Mouse (Mus musculus) liver, embryonic 14.5 days (tissue): ENCODE measurements at regions not wholly inside any gene's neighbourhood (a gene's known extent, or its start where the extent isn't known, plus 50 kb on each side); places are given as distances from the start of the nearest gene placed in this dataset.

Experiments
- ATAC-seq: fragments of 200-750 bp; cut with Nextera tagmentation; 2 replicates; pipeline ENCODE4 v1.8.0; 2017; ENCODE audit warnings: moderate number of reproducible peaks, mild to moderate bottlenecking, moderate library complexity; ENCODE audit not compliant: insufficient read depth
- DNase-seq, 3 experiments: peaks; one replicate each; pipeline ENCODE4 v3.0.0-alpha.2; 2012 to 2013; ENCODE audit warnings: low read depth in 3 of 3, low spot score in 3 of 3
- H3K27ac ChIP-seq: fragments of 300-500 bp; sonication (generic); 2 replicates; pipeline ENCODE4 v1.5.1; 2014; ENCODE audit warnings: moderate library complexity, mild to moderate bottlenecking, control low read depth, inconsistent platforms
- H3K27me3 ChIP-seq: fragments of 300-500 bp; sonication (generic); 2 replicates; pipeline ENCODE4 v1.6.1; 2014; ENCODE audit warnings: mild to moderate bottlenecking, low read length, moderate library complexity; ENCODE audit not compliant: control insufficient read depth, insufficient read depth
- H3K36me3 ChIP-seq: fragments of 300-500 bp; sonication (generic); replicated peaks from 2 replicates; pipeline ENCODE4 v1.6.1; 2014; ENCODE audit warnings: low read depth; ENCODE audit not compliant: control insufficient read depth, insufficient read depth
- H3K4me1 ChIP-seq, 2 experiments: fragments of 200-500 bp in 1 of 2; fragments of 300-500 bp in 1 of 2; sonication (generic) in 1 of 2; replicated peaks; 2 replicates each; pipeline ENCODE4 v1.6.1; 2012 to 2014; ENCODE audit warnings: antibody characterized with exemption in 1 of 2, inconsistent platforms in 1 of 2, low read length in 1 of 2; ENCODE audit not compliant: control insufficient read depth in 2 of 2, insufficient read depth in 2 of 2
- H3K4me2 ChIP-seq: fragments of 300-500 bp; sonication (generic); 2 replicates; pipeline ENCODE4 v1.6.1; 2014; ENCODE audit warnings: low read depth, mild to moderate bottlenecking, control low read depth, moderate library complexity
- H3K4me3 ChIP-seq, 2 experiments: fragments of 200-500 bp in 1 of 2; fragments of 300-500 bp in 1 of 2; sonication (generic) in 1 of 2; 2 replicates each; pipeline ENCODE4 v1.5.1; 2012 to 2014; ENCODE audit warnings: low read depth in 2 of 2, low read length in 2 of 2, mild to moderate bottlenecking in 2 of 2, control low read depth in 1 of 2, inconsistent platforms in 1 of 2, moderate library complexity in 1 of 2; ENCODE audit not compliant: insufficient read depth in 1 of 2
- H3K9ac ChIP-seq: fragments of 300-500 bp; sonication (generic); replicated peaks from 2 replicates; pipeline ENCODE4 v1.6.1; 2014; ENCODE audit warnings: mild to moderate bottlenecking, control low read depth, moderate library complexity
- H3K9me3 ChIP-seq: fragments of 300-500 bp; sonication (generic); 2 replicates; pipeline ENCODE4 v1.6.1; 2016; ENCODE audit warnings: low read length, mixed read lengths; ENCODE audit not compliant: control insufficient read depth
- CTCF ChIP-seq: IDR thresholded peaks from 2 replicates; pipeline ENCODE4 v1.5.1; 2016; ENCODE audit warnings: antibody characterized with exemption, low read depth, control low read depth
- EP300 ChIP-seq: IDR thresholded peaks from 2 replicates; pipeline ENCODE4 v1.6.1; 2016; ENCODE audit warnings: antibody characterized with exemption, low read depth
- WGBS: fragments of 180-500 bp; shearing (Covaris S2); extraction: QIAGEN DNeasy Blood & Tissue Kit; methylation state at CpG from one replicate; pipeline ENCODE4 v1.1.7; 2014; ENCODE audit not compliant: insufficient replicate concordance; 5-methylcytosine and 5-hydroxymethylcytosine counted together

- no peak overlapping the region for H3K27ac ChIP-seq
- 56% methylated on average over 7 of the region's 7 CpGs for WGBS
- TF ChIP-seq EP300: no peak
- TF ChIP-seq CTCF: no peak
- no peak for DNase-seq
- no peaks in the 10 kb centered on the region for H3K9me3 ChIP-seq
- H3K4me2 ChIP-seq: no peak overlapping the region
- ATAC-seq: no peak
- H3K4me3 ChIP-seq: no peak overlapping the region
- H3K9ac ChIP-seq: no peak overlapping the region
- H3K36me3 ChIP-seq: no peaks in the 10 kb centered on the region
- H3K27me3 ChIP-seq: no peaks in the 10 kb centered on the region
- H3K4me1 ChIP-seq: peaks cover 0 to 3% of the 10 kb centered on the region in 2 experiments; a peak in 1 of 4 replicates
Observed at GRCm38 (mm10) chr8:77815648-77815971, 91.3 kb upstream of the Ednra start.

- ATAC-seq: no peak
- WGBS: 65% methylated on average over 4 of the region's 4 CpGs
Observed at GRCm38 (mm10) chr8:77816217-77816616, 92.0 kb upstream of the Ednra start.

GRCm38 (mm10) chr8:77825786-77826185 is 101.5 kb upstream of the Ednra start:
- no peak for DNase-seq
- H3K4me2 ChIP-seq: no peak overlapping the region
- no peak overlapping the region for H3K9ac ChIP-seq
- no peaks in the 10 kb centered on the region for H3K9me3 ChIP-seq
- H3K36me3 ChIP-seq: no peaks in the 10 kb centered on the region
- no peaks in the 10 kb centered on the region for H3K4me1 ChIP-seq
- TF ChIP-seq EP300 (no peak), CTCF (no peak)
- 49% methylated on average over 1 of the region's 1 CpGs for WGBS
- no peak overlapping the region for H3K27ac ChIP-seq
- no peak for ATAC-seq
- H3K4me3 ChIP-seq: no peak overlapping the region
- no peaks in the 10 kb centered on the region for H3K27me3 ChIP-seq

More at GRCm38 (mm10) chr8:77816217-77816616, 92.0 kb upstream of the Ednra start:
- H3K4me3 ChIP-seq: no peak overlapping the region
- no peak for DNase-seq
- H3K27me3 ChIP-seq: no peaks in the 10 kb centered on the region
- H3K36me3 ChIP-seq: no peaks in the 10 kb centered on the region
- no peak overlapping the region for H3K9ac ChIP-seq
- H3K9me3 ChIP-seq: no peaks in the 10 kb centered on the region
- peaks cover 0 to 3% of the 10 kb centered on the region in 2 experiments; a peak in 1 of 4 replicates for H3K4me1 ChIP-seq
- H3K27ac ChIP-seq: no peak overlapping the region
- no peak for TF ChIP-seq CTCF
- TF ChIP-seq EP300: no peak
- H3K4me2 ChIP-seq: no peak overlapping the region

GRCm38 (mm10) chr8:77826255-77826654 is 102.0 kb upstream of the Ednra start:
- TF ChIP-seq CTCF: no peak
- no peak for TF ChIP-seq EP300
- H3K4me3 ChIP-seq: no peak overlapping the region
- no peaks in the 10 kb centered on the region for H3K4me1 ChIP-seq
- H3K36me3 ChIP-seq: no peaks in the 10 kb centered on the region
- WGBS: 34% methylated on average over 2 of the region's 2 CpGs
- H3K9ac ChIP-seq: no peak overlapping the region
- no peak for DNase-seq
- no peak overlapping the region for H3K27ac ChIP-seq
- H3K9me3 ChIP-seq: no peaks in the 10 kb centered on the region
- no peak overlapping the region for H3K4me2 ChIP-seq
- H3K27me3 ChIP-seq: no peaks in the 10 kb centered on the region
- no peak for ATAC-seq

GRCm38 (mm10) chr8:77828079-77828478 is 103.8 kb upstream of the Ednra start:
- no peaks in the 10 kb centered on the region for H3K27me3 ChIP-seq
- ATAC-seq (no peak), DNase-seq (no peak)
- H3K27ac ChIP-seq: no peak overlapping the region
- 56% methylated on average over 7 of the region's 7 CpGs for WGBS
- no peaks in the 10 kb centered on the region for H3K36me3 ChIP-seq
- H3K4me1 ChIP-seq: no peaks in the 10 kb centered on the region
- no peak overlapping the region for H3K4me3 ChIP-seq
- no peaks in the 10 kb centered on the region for H3K9me3 ChIP-seq
- no peak overlapping the region for H3K4me2 ChIP-seq
- H3K9ac ChIP-seq: no peak overlapping the region
- TF ChIP-seq CTCF (no peak), EP300 (no peak)
